ENCODE assay signal across 23 mouse cellular contexts in genomic region chr17:83085792-83086475, GRCm38 (mm10).
A peak's percentile ranks its signal among the peaks of the same experiment; 100 is the strongest.
DNase-seq lines count a peak whose midpoint lies in the region; ATAC-seq and TF ChIP-seq lines count a peak whose summit lies in the region.
"Had no signal": no experiment of that assay in that cellular context is flagged by ENCODE, and none has a peak within 500 bp of the region (broad histone marks: within the 10 kb centered on the region; RNA-seq: fewer than 3 reads in every experiment).

No protein-coding gene starts in this region.

- no peak overlapping the region for H3K9ac ChIP-seq in forebrain, postnatal 0 days
- H3K9ac ChIP-seq in forebrain, embryonic 14.5 days (ENCODE audit: low read length) = no peak overlapping the region
- H3K9ac ChIP-seq: embryonic facial prominence, embryonic 13.5 days; heart, embryonic 15.5 days; hindbrain, embryonic 14.5 days; intestine, embryonic 15.5 days; kidney, embryonic 15.5 days had no signal

- peaks cover 9% of the 10 kb centered on the region; the same call in 1 of the 2 replicates for H3K4me1 ChIP-seq in forebrain, postnatal 0 days (ENCODE audit: insufficient read depth)
- peaks cover 2% of the 10 kb centered on the region; the same call in 1 of the 2 replicates for H3K4me1 ChIP-seq in forebrain, embryonic 14.5 days (ENCODE audit: control insufficient read depth, insufficient read depth, low read length)

- peak; percentile 27 to 38 for DNase-seq in cerebellum, postnatal 14 days
- no peak for DNase-seq in cerebellum, adult 11-12 months
- DNase-seq in forebrain, postnatal 0 days = peak; percentile 40
- DNase-seq in forebrain, embryonic 14.5 days (ENCODE audit: low spot score) = no peak
- DNase-seq in NIH3T3 (ENCODE audit: low read depth) = peak; percentile 8
- peak; percentile 18 for DNase-seq in fat pad, adult 2 months (ENCODE audit: extremely low read depth, low read depth, low spot score)
- no peak for DNase-seq in gastrocnemius, postnatal 4 days (ENCODE audit: low spot score in 2 of 2)
- no peak for DNase-seq in heart, postnatal 4 days
- DNase-seq: adrenal gland, postnatal 10 days; cerebellum, adult 8-10 months; cerebellum, postnatal 36 days; gastrocnemius, adult 2 months; gastrocnemius, postnatal 25 days; heart, adult 11 months; heart, postnatal 14 days; kidney, adult 18-20 months had no signal

- H3K36me3 ChIP-seq in forebrain, postnatal 0 days (ENCODE audit: insufficient read depth) = no peaks in the 10 kb centered on the region
- H3K36me3 ChIP-seq in forebrain, embryonic 14.5 days (ENCODE audit: control insufficient read depth, insufficient read depth, low read length) = no peaks in the 10 kb centered on the region
- H3K36me3 ChIP-seq: embryonic facial prominence, embryonic 13.5 days; heart, embryonic 10.5 days; heart, embryonic 15.5 days; hindbrain, embryonic 10.5 days; intestine, embryonic 15.5 days; kidney, embryonic 15.5 days had no signal

- no peak overlapping the region for H3K4me2 ChIP-seq in forebrain, postnatal 0 days (ENCODE audit: low read depth)
- no peak overlapping the region for H3K4me2 ChIP-seq in forebrain, embryonic 14.5 days (ENCODE audit: low read length)
- H3K4me2 ChIP-seq: embryonic facial prominence, embryonic 13.5 days; heart, embryonic 15.5 days; hindbrain, embryonic 14.5 days; intestine, embryonic 15.5 days; kidney, embryonic 15.5 days had no signal

- TF ChIP-seq CTCF in forebrain, postnatal 0 days (IDR thresholded peaks at IDR 0.05; ENCODE audit: low read depth) = no peak

- no peak overlapping the region for H3K4me3 ChIP-seq in forebrain, postnatal 0 days (ENCODE audit: low read depth, low read length)
- H3K4me3 ChIP-seq in forebrain, embryonic 14.5 days (ENCODE audit: low read depth, low read length) = no peak overlapping the region
- H3K4me3 ChIP-seq: embryonic facial prominence, embryonic 13.5 days; gastrocnemius, adult 2 months; heart, embryonic 10.5 days; heart, embryonic 15.5 days; hindbrain, embryonic 10.5 days; intestine, embryonic 15.5 days; kidney, embryonic 15.5 days had no signal

- no peak overlapping the region for H3K27ac ChIP-seq in forebrain, postnatal 0 days (ENCODE audit: low read depth, low read length)
- no peak overlapping the region for H3K27ac ChIP-seq in forebrain, embryonic 14.5 days (ENCODE audit: low read depth, low read length)
- H3K27ac ChIP-seq: embryonic facial prominence, embryonic 13.5 days; gastrocnemius, adult 2 months; heart, embryonic 10.5 days; heart, embryonic 15.5 days; hindbrain, embryonic 10.5 days; hindbrain, embryonic 14.5 days; intestine, embryonic 15.5 days; kidney, embryonic 15.5 days had no signal

- H3K9me3 ChIP-seq in forebrain, postnatal 0 days (ENCODE audit: low read length) = no peaks in the 10 kb centered on the region
- no peaks in the 10 kb centered on the region for H3K9me3 ChIP-seq in forebrain, embryonic 14.5 days (replicated peaks; ENCODE audit: control insufficient read depth, low read length)
- H3K9me3 ChIP-seq: embryonic facial prominence, embryonic 13.5 days; heart, embryonic 10.5 days; heart, embryonic 15.5 days; intestine, embryonic 15.5 days; kidney, embryonic 15.5 days had no signal

- WGBS in forebrain, postnatal 0 days = 49% methylated on average over 10 of the region's 10 CpGs
- WGBS in forebrain, embryonic 14.5 days = 66% methylated on average over 10 of the region's 10 CpGs

- ATAC-seq in forebrain, postnatal 0 days = peak; percentile 81; the same call in 1 of the 2 replicates
- ATAC-seq in forebrain, embryonic 14.5 days = no peak
- ATAC-seq: intestine, embryonic 15.5 days had no signal

- H3K27me3 ChIP-seq in forebrain, postnatal 0 days (ENCODE audit: insufficient read depth, low read length) = no peaks in the 10 kb centered on the region
- no peaks in the 10 kb centered on the region for H3K27me3 ChIP-seq in forebrain, embryonic 14.5 days (replicated peaks; ENCODE audit: control insufficient read depth, insufficient read depth, low read length)
- H3K27me3 ChIP-seq: heart, embryonic 15.5 days; intestine, embryonic 15.5 days; kidney, embryonic 15.5 days had no signal

Comparison
In these comparisons a context has a peak if more than half of its experiments do, and no peak if none do; other contexts are left out.
1. DNase-seq: peak in cerebellum, postnatal 14 days (2 of 2), forebrain, postnatal 0 days (single experiment), NIH3T3 (single experiment) and fat pad, adult 2 months (single experiment); none in cerebellum, adult 11-12 months (single experiment), forebrain, embryonic 14.5 days (single experiment), gastrocnemius, postnatal 4 days (0 of 2) and heart, postnatal 4 days (single experiment).